Mouse (Mus musculus) stomach, embryonic 14.5 days (tissue): ENCODE data around the gene Eif3c. TPM values are rescaled to one million over a fixed set of nuclear protein-coding genes. Genes with fewer than 3 reads are reported as not detected.

Experiments used
- ATAC-seq: fragments of 200-750 bp; cut with Nextera tagmentation; 2 replicates; pipeline ENCODE4 v1.8.0; 2017; ENCODE audit warnings: low read depth, moderate TSS enrichment; ENCODE audit not compliant: insufficient number of reproducible peaks, insufficient read depth, low FRiP score
- H3K27ac ChIP-seq: fragments of 300-500 bp; sonication (generic); 2 replicates; pipeline ENCODE4 v1.5.1; 2014; ENCODE audit warnings: mild to moderate bottlenecking, low read length, moderate library complexity, mixed read lengths
- H3K27me3 ChIP-seq: fragments of 300-500 bp; sonication (generic); 2 replicates; pipeline ENCODE4 v1.6.1; 2014; ENCODE audit warnings: low read length, control low read depth, mixed read lengths; ENCODE audit not compliant: control insufficient read depth, insufficient read depth
- H3K36me3 ChIP-seq: fragments of 300-500 bp; sonication (generic); 2 replicates; pipeline ENCODE4 v1.6.1; 2014; ENCODE audit warnings: mild to moderate bottlenecking, control low read depth, low read length, moderate library complexity, mixed read lengths; ENCODE audit not compliant: control insufficient read depth, insufficient read depth
- H3K4me1 ChIP-seq: fragments of 300-500 bp; sonication (generic); 2 replicates; pipeline ENCODE4 v1.6.1; 2014; ENCODE audit warnings: low read length, control low read depth, mixed read lengths; ENCODE audit not compliant: control insufficient read depth, insufficient read depth
- H3K4me2 ChIP-seq: fragments of 300-500 bp; sonication (generic); replicated peaks from 2 replicates; pipeline ENCODE4 v1.6.1; 2014; ENCODE audit warnings: low read depth, low read length, control low read depth
- H3K4me3 ChIP-seq: fragments of 300-500 bp; sonication (generic); 2 replicates; pipeline ENCODE4 v1.5.1; 2014; ENCODE audit warnings: low read depth, low read length, control low read depth
- H3K9ac ChIP-seq: fragments of 300-500 bp; sonication (generic); replicated peaks from 2 replicates; pipeline ENCODE4 v1.6.1; 2014; ENCODE audit warnings: low read depth, mild to moderate bottlenecking, control low read depth, low read length, moderate library complexity, mixed read lengths
- H3K9me3 ChIP-seq: fragments of 300-500 bp; sonication (generic); 2 replicates; pipeline ENCODE4 v1.6.1; 2016; ENCODE audit warnings: low read depth, low read length, control low read depth; ENCODE audit not compliant: control insufficient read depth
- WGBS: fragments of 180-500 bp; shearing (Covaris S2); extraction: QIAGEN DNeasy Blood & Tissue Kit; methylation state at CpG from one replicate; pipeline ENCODE4 v1.1.7; 2014; 5-methylcytosine and 5-hydroxymethylcytosine counted together
- microRNA-seq: library from miRNA; unstranded; fragments of <30 nt; microRNA quantifications from one replicate; pipeline ENCODE4, GENCODE M21; 2016
- polyA plus RNA-seq: library from polyadenylated mRNA; unstranded; fragments of >200 nt; fragmentation: Nextera tagmentation; extraction: Ambion mirVana; gene quantifications from 2 replicates; pipeline ENCODE4 v1.2.1, GENCODE M21; 2014

Gene Eif3c
- polyA plus RNA-seq, 1 experiment from 2014 or later, result 163 TPM

DNA sequence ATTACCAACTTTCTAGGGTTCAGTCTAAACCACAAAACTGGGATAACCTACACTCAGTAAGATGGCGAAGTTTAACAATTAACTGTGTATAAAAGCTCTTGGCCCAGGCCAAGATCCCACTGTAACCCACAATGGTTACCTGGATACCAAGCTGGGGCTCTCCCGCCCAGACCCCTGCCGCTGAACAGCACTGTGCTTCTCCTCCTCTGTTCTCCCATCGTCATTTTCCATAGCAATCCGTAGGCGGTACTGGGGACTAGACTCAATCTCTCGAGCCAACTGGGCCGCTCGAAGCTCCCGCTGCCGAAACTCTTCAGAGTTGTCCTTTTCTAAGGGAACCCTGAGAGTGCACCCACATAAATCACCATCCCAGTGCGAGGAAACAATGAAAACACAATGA, 68.2 kb downstream of the Eif3c start:
- Histone ChIP-seq H3K27me3 (no peaks in the 10 kb centered on the region), H3K4me1 (0 out of 2 replicates have a peak, but pooled peaks cover 5% of the 10 kb centered on the region), H3K4me2 (no peak overlapping the region), H3K36me3 (peaks cover 83% of the 10 kb centered on the region), H3K9ac (no peak overlapping the region), H3K27ac (no peak overlapping the region), H3K4me3 (no peak overlapping the region), H3K9me3 (no peaks in the 10 kb centered on the region)
- WGBS, result 93% methylated on average over 12 of the region's 12 CpGs
- ATAC-seq, result no peak

- 88% methylated on average over 5 of the region's 5 CpGs for WGBS
- no peak for ATAC-seq
- no peak overlapping the region for H3K27ac ChIP-seq
- peaks cover 97% of the 10 kb centered on the region for H3K36me3 ChIP-seq
- no peak overlapping the region for H3K9ac ChIP-seq
- H3K9me3 ChIP-seq, result no peaks in the 10 kb centered on the region
- H3K4me1 ChIP-seq, result 0 out of 2 replicates have a peak, but pooled peaks cover 5% of the 10 kb centered on the region
- H3K4me2 ChIP-seq, result no peak overlapping the region
- H3K4me3 ChIP-seq, result no peak overlapping the region
- no peaks in the 10 kb centered on the region for H3K27me3 ChIP-seq
These were observed 69.7 kb downstream of the Eif3c start for GRCm38 (mm10) chr7:126496475-126496874.

Small RNA genes lying within 50 kb of the gene (microRNA-seq; reads per million reads assigned to microRNA genes)
- 1.3 reads per million for gene Mir7059

Other genes with a start within 250 kb of the Eif3c start
- gene Lat, start 196.8 kb downstream of the Eif3c start, polyA plus RNA-seq, result 0.78 and 1.2 TPM in 2 replicates
- 38.3 and 39.5 TPM in 2 replicates for gene Spns1, start 189.0 kb downstream of the Eif3c start, polyA plus RNA-seq
- 2.6 and 3.0 TPM in 2 replicates for gene Nfatc2ip, start 169.7 kb downstream of the Eif3c start, polyA plus RNA-seq
- gene Cd19, start 151.5 kb downstream of the Eif3c start, polyA plus RNA-seq, result not detected in 2 replicates
- gene Rabep2, start 137.7 kb downstream of the Eif3c start, polyA plus RNA-seq, result 28.4 and 29.7 TPM in 2 replicates
- 0.07 TPM in 1 of 2 replicates, not detected in the other for gene Atp2a1, start 103.3 kb downstream of the Eif3c start, polyA plus RNA-seq
- gene Sh2b1, start 91.0 kb downstream of the Eif3c start, polyA plus RNA-seq, result 39.4 and 42.2 TPM in 2 replicates
- 134 and 144 TPM in 2 replicates for gene Tufm, start 79.0 kb downstream of the Eif3c start, polyA plus RNA-seq
- 45.6 and 52.1 TPM in 2 replicates for gene Atxn2l, start 63.0 kb downstream of the Eif3c start, polyA plus RNA-seq
- gene Apobr, start 18.5 kb upstream of the Eif3c start, polyA plus RNA-seq, result 0.20 and 0.43 TPM in 2 replicates
- 27.2 and 30.2 TPM in 2 replicates for gene Cln3, start 19.4 kb upstream of the Eif3c start, polyA plus RNA-seq
- gene Il27, start 28.5 kb upstream of the Eif3c start, polyA plus RNA-seq, result not detected in 2 replicates
- 7.0 and 21.7 TPM in 2 replicates for gene Nupr1, start 64.5 kb upstream of the Eif3c start, polyA plus RNA-seq
- 61.2 and 67.4 TPM in 2 replicates for gene Sgf29, start 82.9 kb upstream of the Eif3c start, polyA plus RNA-seq
- 5.8 and 7.0 TPM in 2 replicates for gene Sult1a1, start 110.0 kb upstream of the Eif3c start, polyA plus RNA-seq
- 118 and 127 TPM in 2 replicates for gene Bola2, start 129.0 kb upstream of the Eif3c start, polyA plus RNA-seq
- gene Slx1b, start 129.4 kb upstream of the Eif3c start, polyA plus RNA-seq, result 7.1 and 8.4 TPM in 2 replicates
- 28.6 and 29.5 TPM in 2 replicates for gene Coro1a, start 141.4 kb upstream of the Eif3c start, polyA plus RNA-seq
- gene Mapk3, start 193.2 kb upstream of the Eif3c start, polyA plus RNA-seq, result 98.4 and 105 TPM in 2 replicates
- gene Gdpd3, start 199.9 kb upstream of the Eif3c start, polyA plus RNA-seq, result 1.6 and 2.8 TPM in 2 replicates
- gene Ypel3, start 210.5 kb upstream of the Eif3c start, polyA plus RNA-seq, result 103 and 116 TPM in 2 replicates
- gene Tbx6, start 215.1 kb upstream of the Eif3c start, polyA plus RNA-seq, result 0.56 and 0.95 TPM in 2 replicates
- gene Ppp4c, start 226.1 kb upstream of the Eif3c start, polyA plus RNA-seq, result 239 and 258 TPM in 2 replicates
- 1.1 and 1.8 TPM in 2 replicates for gene Fam57b, start 231.3 kb upstream of the Eif3c start, polyA plus RNA-seq